Mouse (Mus musculus): Measurements from ENCODE around the gene Hsdl1.

DNA sequence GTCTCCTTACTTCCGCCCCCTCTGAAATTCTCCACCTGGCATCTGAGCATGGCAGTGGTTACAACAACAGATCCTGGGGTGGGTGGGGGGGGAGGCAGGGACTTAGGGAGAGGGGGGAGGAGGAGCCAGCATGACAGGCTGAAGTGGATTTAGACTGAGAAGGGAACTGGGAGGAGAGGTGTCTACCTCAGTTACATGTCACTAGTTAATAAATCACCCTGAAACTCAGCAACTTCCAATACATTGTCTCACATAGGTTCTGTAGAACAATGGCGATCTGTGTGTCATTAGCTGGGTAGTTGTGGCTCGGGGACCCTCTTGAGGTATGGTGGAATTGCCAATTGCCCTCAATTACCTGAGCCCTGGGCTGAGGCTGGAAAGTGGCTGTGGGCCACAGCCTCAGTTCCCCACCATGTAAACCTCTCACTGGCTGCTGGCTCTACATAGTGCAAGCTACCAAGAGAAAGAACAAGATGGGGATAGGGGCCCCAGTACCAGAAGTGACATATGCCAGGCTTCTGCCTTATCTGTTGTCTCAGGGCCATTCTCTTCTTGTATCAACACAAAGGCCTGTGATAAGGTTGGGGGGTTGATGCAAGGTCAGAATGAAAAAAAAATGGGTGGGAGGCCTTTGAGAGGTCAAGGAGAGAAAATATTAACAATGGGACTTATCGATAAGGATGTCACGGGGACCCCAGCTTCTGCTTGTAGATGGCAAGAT is 5.6 kb upstream of the Hsdl1 start:
- TF ChIP-seq GATA1 (IDR thresholded peaks at IDR 0.05; ENCODE audit: borderline replicate concordance, low read length) (no peak), FLI1 (IDR thresholded peaks at IDR 0.05; ENCODE audit: low read length) (no peak)
